Mouse (Mus musculus) right cerebral cortex, postnatal 36 days (tissue): ENCODE data around the gene F12.
A peak's percentile ranks its signal among the peaks of the same experiment; 100 is the strongest.
"Not testable (repeated sequence)": the region's sequence is repeated elsewhere in the genome, so short reads cannot be mapped to it uniquely, and the experiment has no call there.

Source experiments
- DNase-seq, 2 experiments: peaks; one replicate each; pipeline ENCODE4 v3.0.0; 2022; ENCODE audit warnings: low spot score in 2 of 2, mixed read lengths in 1 of 2

The F12 gene

DNA sequence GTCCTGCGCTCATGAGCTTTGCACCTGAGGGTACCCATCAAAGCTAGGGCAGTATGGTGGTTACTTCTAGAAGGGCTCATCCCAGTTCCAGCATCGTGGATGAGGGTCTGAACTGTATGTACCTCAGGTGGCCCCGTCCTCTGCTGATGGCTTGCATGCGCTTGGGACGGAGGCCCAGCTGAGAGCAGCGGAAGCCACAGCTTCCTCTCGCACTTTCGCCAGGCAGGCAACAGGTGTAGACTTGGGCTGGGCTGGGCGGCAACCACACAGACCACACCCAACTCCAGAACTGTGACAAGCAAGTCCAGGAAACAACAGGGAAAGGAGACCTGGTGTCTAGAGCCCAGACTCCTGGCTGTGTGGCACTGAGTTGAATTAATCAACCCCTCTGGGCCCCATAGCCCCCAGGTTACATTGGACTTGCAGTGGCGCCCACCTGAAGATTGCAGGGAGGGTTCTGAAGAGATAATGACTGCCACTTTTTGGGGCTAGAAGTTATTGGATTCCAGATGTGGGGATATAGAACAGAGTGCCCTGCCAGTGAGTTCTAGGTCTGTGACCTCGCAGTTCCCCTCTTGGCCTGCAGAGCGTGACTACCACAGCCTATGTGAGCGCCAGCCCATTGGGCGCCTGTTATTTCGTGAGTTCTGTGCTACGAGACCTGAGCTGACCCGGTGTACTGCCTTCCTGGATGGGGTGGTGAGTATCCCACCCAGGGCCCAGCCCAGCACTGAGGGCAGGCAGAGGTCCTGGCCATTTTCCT, 23.3 kb upstream of the F12 start:
- no peak for DNase-seq

GRCm38 (mm10) chr13:55449205-55449604, 22.6 kb upstream of the F12 start:
- no peak for DNase-seq

DNA sequence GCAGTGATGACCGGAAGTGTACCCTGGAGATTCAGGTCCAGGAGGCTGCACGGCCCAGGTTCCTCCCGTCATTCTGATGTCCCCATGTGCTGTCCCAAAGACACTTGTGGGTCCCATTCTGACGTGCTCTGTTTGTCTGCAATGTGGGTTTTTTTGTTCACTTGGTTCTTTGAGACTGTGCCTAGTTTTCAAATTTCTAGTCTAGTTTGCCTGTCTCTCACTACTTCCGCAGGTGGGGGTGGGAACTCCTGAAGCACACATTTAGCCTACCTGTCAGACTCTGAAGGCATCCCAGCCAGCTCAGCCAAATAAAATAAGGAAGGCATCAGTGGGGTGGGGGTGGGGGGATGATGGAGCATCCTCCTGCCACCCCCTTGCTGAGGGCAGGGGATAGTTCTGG, 21.5 kb upstream of the F12 start:
- no peak for DNase-seq

GRCm38 (mm10) chr13:55447543-55447943, 20.9 kb upstream of the F12 start:
- DNase-seq = no peak

- DNase-seq = no peak
Observed at GRCm38 (mm10) chr13:55446483-55447105, 20.0 kb upstream of the F12 start.

GRCm38 (mm10) chr13:55445361-55446091, 18.9 kb upstream of the F12 start:
- DNase-seq = no peak

- DNase-seq = peak; percentile 99 to 100
Observed at GRCm38 (mm10) chr13:55444937-55445315, 18.3 kb upstream of the F12 start, which contains the start of gene Grk6. Gene Grk6, plus strand, starts transcription at chr13:55445072.

DNA sequence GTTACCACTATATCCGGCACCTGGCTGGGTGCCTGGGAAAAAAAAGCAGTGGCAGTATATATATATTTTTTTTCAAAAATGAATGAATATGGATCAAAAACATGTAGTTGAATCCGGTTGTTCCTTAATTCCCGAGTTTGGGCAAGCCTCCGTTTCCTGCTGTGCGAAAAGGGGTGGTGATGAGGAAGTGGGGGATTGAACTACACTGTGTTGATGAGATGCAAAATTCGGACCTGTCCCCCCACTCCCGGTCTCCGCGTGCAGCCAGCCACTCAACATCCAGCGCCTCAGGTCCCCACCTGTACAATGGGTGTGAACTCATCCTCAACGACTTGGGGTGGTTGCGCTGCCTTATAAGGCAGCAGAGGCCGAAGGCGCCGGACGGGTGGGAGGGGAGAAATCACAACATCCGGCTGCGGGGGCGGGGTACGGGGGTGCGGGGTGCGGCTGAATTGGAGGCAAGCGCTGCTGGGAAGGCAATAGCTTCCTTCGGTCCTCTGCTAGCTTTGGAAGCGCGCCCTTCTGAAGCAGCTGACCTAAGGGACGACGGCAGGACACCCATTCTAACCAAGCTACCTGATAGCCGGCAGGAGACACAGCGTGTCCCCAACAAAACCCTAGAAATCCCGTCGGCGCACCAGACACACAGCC, 17.8 kb upstream of the F12 start:
- DNase-seq = peak in 1 of 2 experiments; percentile 40

DNA sequence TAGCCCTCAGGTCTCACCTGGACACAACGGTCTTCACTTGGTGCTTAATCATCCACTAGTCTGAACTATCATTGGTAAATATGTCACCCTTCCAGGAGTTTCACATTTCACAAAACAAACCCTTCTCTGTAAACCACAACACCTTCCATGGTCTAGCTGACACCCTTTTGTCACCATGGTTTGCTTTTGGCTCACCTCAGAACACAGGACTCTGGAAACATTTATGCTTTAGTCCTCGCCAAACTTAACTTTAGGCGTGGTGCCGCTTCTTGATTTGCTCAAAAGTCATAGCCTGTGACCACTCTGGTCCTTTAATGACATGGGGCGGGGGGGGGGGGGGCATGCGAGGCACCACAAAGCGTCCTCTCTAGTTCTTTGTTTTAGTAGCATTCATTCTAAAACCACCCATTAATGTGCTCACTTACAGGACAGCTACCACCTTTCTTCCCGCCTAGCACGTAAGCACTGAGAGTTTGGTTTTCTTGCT, 17.2 kb upstream of the F12 start:
- no peak for DNase-seq

- not testable (repeated sequence) for DNase-seq
Observed at GRCm38 (mm10) chr13:55437111-55437629, 10.6 kb upstream of the F12 start.

DNA sequence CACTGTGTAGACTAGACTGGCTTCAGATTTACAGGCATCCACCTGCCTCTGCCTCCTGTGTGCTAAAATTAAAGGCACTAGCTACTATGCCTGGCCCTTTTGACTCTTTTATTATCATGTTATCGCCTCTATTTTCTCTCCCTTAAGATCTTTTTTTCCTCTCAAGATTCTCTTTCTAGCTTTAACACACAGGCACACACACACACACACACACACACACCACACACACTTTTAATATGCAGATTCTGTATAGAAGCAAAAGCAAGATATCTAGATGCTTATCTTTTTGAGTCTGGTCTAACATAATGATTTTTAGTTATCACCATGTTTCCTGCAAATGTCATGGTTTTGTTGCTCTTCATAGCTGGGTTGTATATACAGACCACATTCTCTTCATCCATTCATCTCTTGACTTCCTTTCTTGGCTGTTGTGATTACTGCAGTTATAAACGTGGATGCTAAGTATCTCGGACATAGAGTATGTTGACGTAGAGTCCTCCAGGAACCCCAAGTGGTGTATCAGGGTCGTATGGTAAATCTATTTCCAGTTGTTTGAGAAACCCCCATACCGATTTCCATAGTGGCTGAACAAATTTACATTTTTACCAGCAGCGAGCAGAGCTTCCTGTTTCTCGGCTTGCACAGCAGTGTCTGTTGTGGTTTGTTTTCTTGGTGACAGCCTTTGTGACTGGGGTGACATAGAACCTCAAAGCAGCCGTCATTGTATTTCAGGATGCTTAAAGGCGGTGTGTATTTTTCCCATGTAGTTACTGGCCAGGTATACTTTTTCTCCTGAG, 5.5 kb upstream of the F12 start:
- no peak for DNase-seq

DNA sequence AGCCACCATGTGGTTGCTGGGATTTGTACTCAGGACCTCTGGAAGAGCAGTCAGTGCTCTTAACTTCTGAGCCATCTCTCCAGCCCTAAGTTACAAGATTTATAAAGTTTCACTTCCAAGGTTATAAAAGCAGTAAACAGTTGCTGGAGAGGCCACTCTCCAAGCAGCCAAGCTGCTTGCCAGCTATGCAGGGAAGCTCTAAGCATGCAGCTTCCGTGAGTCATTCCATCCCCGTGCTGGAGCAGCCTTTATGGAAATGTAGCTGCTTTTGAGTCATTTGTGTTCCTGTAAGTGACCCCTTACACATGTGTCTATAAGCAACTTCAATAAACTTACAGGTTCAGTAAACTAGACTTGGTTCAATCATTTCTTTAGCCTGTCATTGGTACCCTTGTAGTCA, 4.0 kb upstream of the F12 start:
- no peak for DNase-seq

GRCm38 (mm10) chr13:55429226-55429888, 2.8 kb upstream of the F12 start:
- DNase-seq = no peak

DNA sequence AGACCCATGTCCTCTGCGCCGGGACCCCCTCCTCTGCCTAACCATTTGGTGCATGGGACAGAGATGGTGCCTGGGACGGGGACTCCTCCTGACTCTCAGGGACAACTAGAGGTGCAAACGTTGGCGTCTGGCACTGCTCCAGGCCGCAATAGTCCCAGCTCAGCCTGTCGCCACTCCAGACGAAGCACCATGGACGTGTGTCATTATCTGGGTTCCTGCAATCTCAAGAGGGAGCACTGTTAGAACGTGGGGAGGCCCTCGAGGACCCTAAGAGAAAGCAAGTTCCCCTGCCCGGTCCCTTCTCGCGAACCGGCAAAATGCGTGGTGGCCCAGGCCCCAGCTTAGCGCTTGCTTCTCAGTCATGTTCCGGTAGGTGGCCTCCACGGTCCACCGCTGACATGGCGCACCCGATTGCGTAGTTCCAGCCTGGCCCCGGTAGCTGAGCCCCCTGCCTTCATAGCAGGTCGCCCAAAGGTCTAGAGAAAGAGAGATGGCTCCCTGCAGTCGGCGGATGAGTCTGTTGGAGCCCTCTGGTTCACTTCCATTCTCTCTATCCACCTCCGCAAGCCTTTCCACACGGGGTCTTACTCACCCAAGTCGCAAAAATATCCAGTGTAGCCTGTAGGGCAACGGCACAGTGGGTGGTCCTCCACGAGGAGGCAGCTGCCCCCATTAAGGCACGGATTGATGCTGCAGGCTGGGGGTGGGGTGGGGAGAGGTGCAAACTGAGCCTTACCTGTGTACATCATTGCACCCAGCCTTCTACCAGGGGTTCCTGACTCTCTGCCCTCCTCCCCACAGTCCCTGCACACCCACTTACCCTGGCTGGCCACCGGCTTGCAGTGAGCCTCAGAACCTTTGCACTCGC, 5.4 kb downstream of the F12 start:
- DNase-seq = peak in 1 of 2 experiments; percentile 43

DNA sequence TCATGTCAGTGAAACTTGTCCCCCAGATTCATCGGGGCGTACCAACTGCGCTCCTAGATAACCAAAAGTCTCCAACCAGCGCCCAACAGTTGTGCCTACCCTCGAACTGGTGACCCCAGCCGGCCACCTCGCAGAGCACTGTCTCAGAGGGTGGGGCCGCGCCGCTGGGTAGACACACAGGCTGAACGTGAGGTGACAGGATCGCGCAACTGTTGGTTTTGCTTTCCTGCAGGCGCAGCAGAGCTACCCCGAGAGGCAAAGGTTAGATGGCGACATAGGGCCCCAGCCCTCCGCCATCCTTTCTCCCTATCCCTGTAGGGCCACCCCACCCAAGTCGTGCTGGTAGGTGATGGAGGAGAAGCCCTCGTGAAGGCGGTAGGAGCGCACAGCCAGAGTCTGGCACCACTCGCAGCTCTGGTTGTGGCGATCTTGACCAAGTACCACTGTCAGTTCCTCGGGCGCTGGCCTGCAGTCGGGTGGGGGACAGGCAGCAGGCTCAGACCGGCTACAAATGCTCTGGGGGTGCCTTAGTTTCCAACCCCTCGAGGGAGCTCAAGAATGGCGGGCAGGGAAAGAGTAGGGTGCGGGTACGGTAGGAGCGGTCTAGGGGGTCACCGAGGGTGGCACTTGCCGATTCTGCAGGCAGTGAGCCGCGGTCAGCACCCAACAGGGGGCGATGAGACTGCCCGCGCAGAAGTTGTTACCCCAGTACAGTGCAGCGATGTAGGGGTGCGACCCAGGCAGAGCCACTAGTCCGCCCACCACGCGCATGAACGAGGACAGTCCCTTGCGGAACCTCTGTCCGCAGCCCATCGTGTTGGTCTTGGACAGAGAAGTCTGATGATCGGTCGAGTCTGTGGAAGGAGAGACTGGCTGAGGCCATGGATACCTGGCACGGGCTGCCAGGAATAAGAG, 6.3 kb downstream of the F12 start:
- no peak for DNase-seq

DNA sequence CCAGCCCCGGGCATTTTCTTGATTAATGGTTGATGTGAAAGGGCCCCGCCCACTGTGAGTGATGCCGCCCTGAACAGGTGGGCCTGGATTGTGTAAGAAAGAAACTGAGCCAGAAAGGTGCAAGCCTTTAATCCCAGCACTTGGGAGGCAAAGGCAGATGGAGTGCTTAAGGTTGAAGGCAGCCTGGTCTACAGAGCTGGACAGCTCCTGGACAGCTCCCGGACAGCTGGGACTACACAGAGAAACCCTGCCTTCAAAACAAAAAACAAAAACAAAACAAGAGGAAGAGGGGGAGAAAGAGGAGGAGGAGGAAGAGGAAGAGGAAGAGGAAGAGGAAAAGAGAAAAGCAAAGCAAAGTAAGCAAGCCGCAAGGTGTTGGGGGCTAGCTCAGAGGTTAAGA, 7.5 kb downstream of the F12 start:
- DNase-seq = no peak

- peak; percentile 59 to 72 for DNase-seq
Observed at GRCm38 (mm10) chr13:55418004-55418403, 8.6 kb downstream of the F12 start.

DNA sequence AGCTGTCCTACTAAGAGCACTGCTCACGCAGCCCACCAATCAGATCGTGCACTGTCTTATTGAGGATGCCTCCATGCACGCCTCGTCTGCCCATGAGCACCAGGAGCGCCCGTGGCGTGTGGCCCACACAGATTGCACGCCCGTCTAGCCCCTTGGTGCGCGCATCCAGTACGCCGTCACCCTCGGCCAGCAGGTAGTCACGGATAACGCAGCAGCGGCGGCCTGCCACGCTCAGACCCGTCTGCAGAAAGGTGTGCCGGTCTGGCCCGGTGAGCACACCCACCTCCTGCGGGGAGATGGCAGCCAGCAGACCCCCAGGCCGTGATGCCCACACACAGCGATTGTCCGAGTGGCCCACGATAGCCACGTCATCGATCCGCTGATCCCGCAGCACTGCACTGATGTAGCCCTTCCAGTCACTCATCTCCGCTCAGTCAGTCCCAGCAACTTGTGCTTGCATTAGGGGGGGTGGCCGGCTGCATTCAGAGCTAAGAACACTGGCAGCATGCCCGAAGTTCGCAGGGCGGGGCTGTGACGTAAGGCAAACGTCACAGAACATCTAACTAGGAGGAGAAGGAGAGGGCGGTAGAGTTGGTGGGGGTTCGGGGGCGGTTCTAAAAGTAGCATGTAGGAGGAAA, 11.7 kb downstream of the F12 start, which contains the start of gene Pfn3:
TSS of gene Pfn3 (minus strand) at position 490 of the 638 bp plus-strand sequence.
- DNase-seq = peak; percentile 76 to 83
